Mouse (Mus musculus): ENCODE measurements around the gene Gria2.

- no peak for TF ChIP-seq CTCF (IDR thresholded peaks at IDR 0.05; ENCODE audit: borderline replicate concordance, insufficient read depth, low read length)
- no peak for TF ChIP-seq POLR2A (IDR thresholded peaks at IDR 0.05; ENCODE audit: low read depth, low read length)
Measured at GRCm38 (mm10) chr3:80800995-80801826, 1.4 kb downstream of the Gria2 start.
